Mouse (Mus musculus): Measurements from ENCODE around the gene Esam.

DNA sequence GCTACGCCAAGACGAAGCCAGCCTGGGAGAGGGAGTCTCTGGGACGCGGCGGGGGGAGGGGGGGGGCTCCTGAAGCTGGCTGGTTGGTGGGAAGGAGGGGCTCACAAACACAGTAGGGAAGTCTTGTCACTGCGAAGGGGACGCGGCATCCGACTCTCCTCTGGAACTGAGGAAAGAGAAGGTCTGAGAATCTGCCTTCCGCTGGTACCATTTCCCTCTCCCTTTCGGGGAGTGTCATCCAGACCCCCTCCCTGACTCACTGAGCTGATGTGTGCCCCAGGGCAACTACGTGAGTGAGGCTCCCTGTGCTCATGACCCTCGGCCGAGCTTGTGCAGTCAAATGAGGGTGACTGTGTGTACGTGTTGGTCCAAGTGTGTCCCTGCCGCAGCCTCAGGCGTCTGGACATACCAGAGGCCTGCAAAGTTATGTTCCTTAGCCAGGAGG lies 17.3 kb downstream of the Esam start:
- no peak for TF ChIP-seq CTCF (IDR thresholded peaks at IDR 0.05; ENCODE audit: borderline replicate concordance, extremely low read depth, insufficient read depth, insufficient read length)
- TF ChIP-seq POLR2A (IDR thresholded peaks at IDR 0.05; ENCODE audit: borderline replicate concordance, extremely low read depth, insufficient read depth, insufficient read length, poor library complexity, severe bottlenecking), result no peak

Measured in brain, embryonic 14.5 days (tissue).